Mouse (Mus musculus) cerebellum, adult 11-12 months (tissue): ENCODE measurements around the gene Wdr60.

Experiments
- DNase-seq: peaks from one replicate; pipeline ENCODE4 v3.0.0; 2022

The Wdr60 gene

GRCm38 (mm10) chr12:116265275-116265674 lies 2.5 kb upstream of the Wdr60 start:
- no peak for DNase-seq

GRCm38 (mm10) chr12:116264756-116265155 lies 1.9 kb upstream of the Wdr60 start:
- no peak for DNase-seq

- DNase-seq, result no peak
These were observed 4.5 kb downstream of the Wdr60 start for GRCm38 (mm10) chr12:116258321-116258720.

GRCm38 (mm10) chr12:116255636-116256035 lies 7.2 kb downstream of the Wdr60 start:
- DNase-seq, result no peak

- no peak for DNase-seq
These were observed 8.2 kb downstream of the Wdr60 start for GRCm38 (mm10) chr12:116254652-116255051.

GRCm38 (mm10) chr12:116244601-116245000 lies 18.2 kb downstream of the Wdr60 start:
- no peak for DNase-seq

- no peak for DNase-seq
These were observed 24.0 kb downstream of the Wdr60 start for GRCm38 (mm10) chr12:116238803-116239202.

- DNase-seq, result no peak
These were observed 24.5 kb downstream of the Wdr60 start for GRCm38 (mm10) chr12:116238370-116238769.

GRCm38 (mm10) chr12:116236658-116237057 lies 26.2 kb downstream of the Wdr60 start:
- no peak for DNase-seq

- no peak for DNase-seq
These were observed 27.5 kb downstream of the Wdr60 start for GRCm38 (mm10) chr12:116235356-116235755.

GRCm38 (mm10) chr12:116232061-116232460 lies 30.8 kb downstream of the Wdr60 start:
- DNase-seq, result no peak

GRCm38 (mm10) chr12:116231612-116232011 lies 31.2 kb downstream of the Wdr60 start:
- DNase-seq, result no peak

GRCm38 (mm10) chr12:116229451-116229850 lies 33.4 kb downstream of the Wdr60 start:
- DNase-seq, result no peak

- no peak for DNase-seq
These were observed 36.3 kb downstream of the Wdr60 start for GRCm38 (mm10) chr12:116226289-116227057.

GRCm38 (mm10) chr12:116223107-116223506 lies 39.7 kb downstream of the Wdr60 start:
- no peak for DNase-seq

GRCm38 (mm10) chr12:116207486-116207885 lies 55.3 kb downstream of the Wdr60 start:
- DNase-seq, result no peak

- no peak for DNase-seq
These were observed 57.1 kb downstream of the Wdr60 start for GRCm38 (mm10) chr12:116205726-116206125.

- peak; percentile 67 for DNase-seq
These were observed 60.4 kb downstream of the Wdr60 start for GRCm38 (mm10) chr12:116202176-116202981.

- no peak for DNase-seq
These were observed 64.0 kb downstream of the Wdr60 start for GRCm38 (mm10) chr12:116198791-116199190.

GRCm38 (mm10) chr12:116196221-116196620 lies 66.6 kb downstream of the Wdr60 start:
- DNase-seq, result no peak

GRCm38 (mm10) chr12:116194641-116195040 lies 68.2 kb downstream of the Wdr60 start:
- DNase-seq, result peak; percentile 79

- DNase-seq, result no peak
These were observed 68.9 kb downstream of the Wdr60 start for GRCm38 (mm10) chr12:116193952-116194351.

- DNase-seq, result no peak
These were observed 79.4 kb downstream of the Wdr60 start for GRCm38 (mm10) chr12:116183212-116183935.
